Mouse (Mus musculus) liver, embryonic 12.5 days (tissue): ENCODE measurements around the gene Nif3l1. TPM values are rescaled to one million over a fixed set of nuclear protein-coding genes. Genes with fewer than 3 reads are reported as not detected.

ENCODE experiments used
- ATAC-seq: fragments of 200-750 bp; cut with Nextera tagmentation; 2 replicates; pipeline ENCODE4 v1.8.0; 2017; ENCODE audit warnings: moderate number of reproducible peaks, mild to moderate bottlenecking, moderate library complexity
- H3K27ac ChIP-seq: fragments of 300-500 bp; sonication (generic); 2 replicates; pipeline ENCODE4 v1.5.1; 2016; ENCODE audit warnings: mild to moderate bottlenecking
- H3K27me3 ChIP-seq: fragments of 300-500 bp; sonication (generic); replicated peaks from 2 replicates; pipeline ENCODE4 v1.6.1; 2016; ENCODE audit warnings: mild to moderate bottlenecking, moderate library complexity
- H3K36me3 ChIP-seq: fragments of 300-500 bp; sonication (generic); 2 replicates; pipeline ENCODE4 v1.6.1; 2016; ENCODE audit warnings: mild to moderate bottlenecking, moderate library complexity
- H3K4me1 ChIP-seq: fragments of 300-500 bp; sonication (generic); 2 replicates; pipeline ENCODE4 v1.6.1; 2016
- H3K4me2 ChIP-seq: fragments of 300-500 bp; sonication (generic); 2 replicates; pipeline ENCODE4 v1.6.1; 2016; ENCODE audit warnings: mild to moderate bottlenecking, moderate library complexity
- H3K4me3 ChIP-seq: fragments of 300-500 bp; sonication (generic); 2 replicates; pipeline ENCODE4 v1.5.1; 2016; ENCODE audit warnings: mild to moderate bottlenecking, moderate library complexity
- H3K9ac ChIP-seq: fragments of 300-500 bp; sonication (generic); 2 replicates; pipeline ENCODE4 v1.6.1; 2016; ENCODE audit warnings: mild to moderate bottlenecking, moderate library complexity
- H3K9me3 ChIP-seq: fragments of 300-500 bp; sonication (generic); replicated peaks from 2 replicates; pipeline ENCODE4 v1.6.1; 2016; ENCODE audit warnings: mild to moderate bottlenecking, moderate library complexity
- WGBS: fragments of 180-500 bp; shearing (Covaris S2); methylation state at CpG from one replicate; pipeline ENCODE4 v1.1.7; 2016; ENCODE audit not compliant: insufficient replicate concordance; 5-methylcytosine and 5-hydroxymethylcytosine counted together
- polyA plus RNA-seq: library from polyadenylated mRNA; unstranded; fragments of >200 nt; fragmentation: Nextera tagmentation; extraction: Ambion mirVana; gene quantifications from 2 replicates; pipeline ENCODE4 v1.2.1, GENCODE M21; 2016

The Nif3l1 gene
- polyA plus RNA-seq: 25.2 TPM in 2 replicates

- Histone ChIP-seq H3K4me2 (peak within 1 kb of the TSS; percentile 84), H3K36me3 (peaks cover 46% of the 10 kb centered on the region), H3K27me3 (no peaks in the 10 kb centered on the region), H3K9ac (peak within 1 kb of the TSS; percentile 80), H3K27ac (peak within 1 kb of the TSS; percentile 85), H3K4me3 (peak within 1 kb of the TSS; percentile 76), H3K9me3 (no peaks in the 10 kb centered on the region), H3K4me1 (peaks cover 42% of the 10 kb centered on the region)
- peak; percentile 90 for ATAC-seq
- WGBS: under 1% methylated on average over 33 of the region's 33 CpGs
These were observed at the start of gene Nif3l1, which contains the start of gene Ppil3 for GRCm38 (mm10) chr1:58445143-58445722. Gene Nif3l1 (plus strand): TSS chr1:58445151. Gene Ppil3 (minus strand): TSS chr1:58445486.

GRCm38 (mm10) chr1:58395341-58395740, 49.6 kb upstream of the Nif3l1 start:
- Histone ChIP-seq H3K4me1 (peaks cover 32% of the 10 kb centered on the region), H3K9ac (no peak overlapping the region), H3K27ac (no peak overlapping the region), H3K9me3 (no peaks in the 10 kb centered on the region), H3K27me3 (no peaks in the 10 kb centered on the region), H3K4me2 (no peak overlapping the region), H3K36me3 (peaks cover 56% of the 10 kb centered on the region), H3K4me3 (no peak overlapping the region)
- 78% methylated on average over 3 of the region's 3 CpGs for WGBS
- no peak for ATAC-seq

- no peak overlapping the region for H3K27ac ChIP-seq
- no peak overlapping the region for H3K4me3 ChIP-seq
- no peaks in the 10 kb centered on the region for H3K9me3 ChIP-seq
- peaks cover 65% of the 10 kb centered on the region for H3K36me3 ChIP-seq
- no peak overlapping the region for H3K4me2 ChIP-seq
- WGBS: 93% methylated on average over 1 of the region's 1 CpGs
- H3K9ac ChIP-seq: no peak overlapping the region
- ATAC-seq: no peak
- no peaks in the 10 kb centered on the region for H3K27me3 ChIP-seq
- H3K4me1 ChIP-seq: peaks cover 29% of the 10 kb centered on the region
These were observed 48.8 kb upstream of the Nif3l1 start for GRCm38 (mm10) chr1:58396179-58396578.

- H3K4me2 ChIP-seq: no peak overlapping the region
- no peaks in the 10 kb centered on the region for H3K27me3 ChIP-seq
- H3K9me3 ChIP-seq: no peaks in the 10 kb centered on the region
- no peak overlapping the region for H3K27ac ChIP-seq
- peaks cover 18% of the 10 kb centered on the region for H3K4me1 ChIP-seq
- H3K36me3 ChIP-seq: peaks cover 80% of the 10 kb centered on the region
- H3K9ac ChIP-seq: no peak overlapping the region
- no peak for ATAC-seq
- WGBS: 91% methylated on average over 6 of the region's 6 CpGs
- H3K4me3 ChIP-seq: no peak overlapping the region
These were observed 47.2 kb upstream of the Nif3l1 start for GRCm38 (mm10) chr1:58397731-58398130.

GRCm38 (mm10) chr1:58401396-58401795, 43.6 kb upstream of the Nif3l1 start:
- Histone ChIP-seq H3K9ac (no peak overlapping the region), H3K27ac (no peak overlapping the region), H3K4me1 (peaks cover 1% of the 10 kb centered on the region; the same call in 1 of the 2 replicates), H3K27me3 (no peaks in the 10 kb centered on the region), H3K4me2 (no peak overlapping the region), H3K9me3 (no peaks in the 10 kb centered on the region), H3K4me3 (no peak overlapping the region), H3K36me3 (peaks cover 93% of the 10 kb centered on the region)
- 83% methylated on average over 6 of the region's 6 CpGs for WGBS
- ATAC-seq: peak; percentile 73; the same call in 1 of the 2 replicates

- peaks cover 90% of the 10 kb centered on the region for H3K36me3 ChIP-seq
- no peak overlapping the region for H3K27ac ChIP-seq
- no peaks in the 10 kb centered on the region for H3K9me3 ChIP-seq
- no peaks in the 10 kb centered on the region for H3K27me3 ChIP-seq
- H3K4me3 ChIP-seq: no peak overlapping the region
- 86% methylated on average over 5 of the region's 5 CpGs for WGBS
- H3K4me2 ChIP-seq: no peak overlapping the region
- no peak for ATAC-seq
- H3K9ac ChIP-seq: no peak overlapping the region
- no peaks in the 10 kb centered on the region for H3K4me1 ChIP-seq
These were observed 41.2 kb upstream of the Nif3l1 start for GRCm38 (mm10) chr1:58403745-58404144.

- no peak for ATAC-seq
- Histone ChIP-seq H3K4me3 (no peak overlapping the region), H3K27me3 (no peaks in the 10 kb centered on the region), H3K4me1 (no peaks in the 10 kb centered on the region), H3K9ac (no peak overlapping the region), H3K9me3 (no peaks in the 10 kb centered on the region), H3K4me2 (no peak overlapping the region), H3K36me3 (peaks cover 90% of the 10 kb centered on the region), H3K27ac (no peak overlapping the region)
- WGBS: 92% methylated on average over 7 of the region's 7 CpGs
These were observed 37.6 kb upstream of the Nif3l1 start for GRCm38 (mm10) chr1:58407321-58407720.

- no peak for ATAC-seq
- Histone ChIP-seq H3K9ac (no peak overlapping the region), H3K36me3 (peaks cover 90% of the 10 kb centered on the region), H3K27ac (0 out of 2 replicates have a peak overlapping the region, but pooled peaks have one; percentile 17), H3K9me3 (no peaks in the 10 kb centered on the region), H3K27me3 (no peaks in the 10 kb centered on the region), H3K4me2 (no peak overlapping the region), H3K4me3 (no peak overlapping the region), H3K4me1 (no peaks in the 10 kb centered on the region)
- WGBS: 72% methylated on average over 6 of the region's 6 CpGs
These were observed 36.8 kb upstream of the Nif3l1 start for GRCm38 (mm10) chr1:58408141-58408540.

- no peak for ATAC-seq
- Histone ChIP-seq H3K27me3 (no peaks in the 10 kb centered on the region), H3K4me2 (no peak overlapping the region), H3K4me3 (no peak overlapping the region), H3K36me3 (peaks cover 91% of the 10 kb centered on the region), H3K9me3 (no peaks in the 10 kb centered on the region), H3K4me1 (no peaks in the 10 kb centered on the region), H3K9ac (no peak overlapping the region), H3K27ac (no peak overlapping the region)
- 76% methylated on average over 5 of the region's 5 CpGs for WGBS
These were observed 35.3 kb upstream of the Nif3l1 start for GRCm38 (mm10) chr1:58409553-58410197.

GRCm38 (mm10) chr1:58410198-58410588, 34.8 kb upstream of the Nif3l1 start:
- H3K4me3 ChIP-seq: no peak overlapping the region
- no peaks in the 10 kb centered on the region for H3K27me3 ChIP-seq
- H3K9me3 ChIP-seq: no peaks in the 10 kb centered on the region
- H3K36me3 ChIP-seq: peaks cover 91% of the 10 kb centered on the region
- H3K9ac ChIP-seq: no peak overlapping the region
- 76% methylated on average over 3 of the region's 3 CpGs for WGBS
- ATAC-seq: no peak
- no peaks in the 10 kb centered on the region for H3K4me1 ChIP-seq
- H3K4me2 ChIP-seq: no peak overlapping the region
- no peak overlapping the region for H3K27ac ChIP-seq

- H3K4me2 ChIP-seq: no peak overlapping the region
- H3K27ac ChIP-seq: 0 out of 2 replicates have a peak overlapping the region, but pooled peaks have one; percentile 1
- no peak overlapping the region for H3K9ac ChIP-seq
- H3K36me3 ChIP-seq: peaks cover 91% of the 10 kb centered on the region
- no peaks in the 10 kb centered on the region for H3K9me3 ChIP-seq
- H3K4me1 ChIP-seq: no peaks in the 10 kb centered on the region
- H3K4me3 ChIP-seq: no peak overlapping the region
- no peak for ATAC-seq
- 86% methylated on average over 7 of the region's 7 CpGs for WGBS
- no peaks in the 10 kb centered on the region for H3K27me3 ChIP-seq
These were observed 34.2 kb upstream of the Nif3l1 start for GRCm38 (mm10) chr1:58410776-58411175.

GRCm38 (mm10) chr1:58415442-58415841, 29.5 kb upstream of the Nif3l1 start:
- Histone ChIP-seq H3K9ac (no peak overlapping the region), H3K4me2 (no peak overlapping the region), H3K4me3 (no peak overlapping the region), H3K4me1 (peaks cover 8% of the 10 kb centered on the region; the same call in 1 of the 2 replicates), H3K27ac (no peak overlapping the region), H3K36me3 (peaks cover 94% of the 10 kb centered on the region), H3K9me3 (no peaks in the 10 kb centered on the region), H3K27me3 (no peaks in the 10 kb centered on the region)
- no peak for ATAC-seq
- WGBS: 16% methylated on average over 1 of the region's 1 CpGs
